Mouse (Mus musculus) mesoderm, embryonic 11.5 days (tissue): ENCODE measurements at regions not wholly inside any gene's neighbourhood (a gene's known extent, or its start where the extent isn't known, plus 50 kb on each side); places are given as distances from the start of the nearest gene placed in this dataset.

ENCODE experiments used
- DNase-seq: peaks from one replicate; pipeline ENCODE4 v3.0.0-alpha.2; 2012; ENCODE audit warnings: low read depth, low spot score

DNA sequence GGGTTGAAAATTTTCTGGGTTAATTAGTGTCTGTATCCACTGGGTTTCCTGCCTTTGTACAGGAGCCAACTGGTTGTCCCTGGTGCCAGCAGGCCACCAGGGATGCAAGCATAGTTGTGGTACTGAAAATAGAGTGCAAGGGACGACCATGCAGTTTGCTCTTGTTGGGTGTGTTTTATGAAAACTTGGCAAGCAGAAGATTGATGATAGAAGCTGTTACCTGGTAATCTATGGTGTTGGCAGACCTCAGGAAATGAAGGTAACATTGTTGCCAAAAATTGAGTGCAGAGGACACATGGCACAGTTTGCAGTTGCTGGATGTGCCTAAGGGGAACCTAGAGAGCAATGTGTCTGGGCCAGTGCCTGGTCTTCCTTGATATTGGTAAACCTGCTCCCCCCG, 818.7 kb downstream of the Tlr4 start:
- DNase-seq = no peak

GRCm38 (mm10) chr4:67662122-67662521, 834.7 kb downstream of the Tlr4 start:
- DNase-seq = no peak

DNA sequence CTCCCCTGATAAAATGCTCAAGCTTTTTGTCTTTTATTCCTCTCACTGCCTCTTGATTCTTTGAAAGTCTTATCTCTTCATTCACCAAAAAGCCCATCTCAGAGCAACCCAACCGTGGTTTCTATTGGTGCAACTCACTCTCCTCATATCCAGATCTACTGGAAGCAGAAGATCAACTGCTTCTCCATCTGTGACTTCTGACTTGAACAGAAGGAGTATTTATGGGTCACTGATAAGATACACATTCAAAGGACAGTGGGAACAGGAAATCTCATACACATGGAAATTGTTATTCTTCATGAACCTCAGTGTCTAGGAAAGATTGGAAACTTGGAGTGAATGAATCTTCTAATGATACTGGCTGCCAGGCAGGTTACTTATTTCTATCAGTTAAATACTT, 846.6 kb downstream of the Tlr4 start:
- DNase-seq = no peak

DNA sequence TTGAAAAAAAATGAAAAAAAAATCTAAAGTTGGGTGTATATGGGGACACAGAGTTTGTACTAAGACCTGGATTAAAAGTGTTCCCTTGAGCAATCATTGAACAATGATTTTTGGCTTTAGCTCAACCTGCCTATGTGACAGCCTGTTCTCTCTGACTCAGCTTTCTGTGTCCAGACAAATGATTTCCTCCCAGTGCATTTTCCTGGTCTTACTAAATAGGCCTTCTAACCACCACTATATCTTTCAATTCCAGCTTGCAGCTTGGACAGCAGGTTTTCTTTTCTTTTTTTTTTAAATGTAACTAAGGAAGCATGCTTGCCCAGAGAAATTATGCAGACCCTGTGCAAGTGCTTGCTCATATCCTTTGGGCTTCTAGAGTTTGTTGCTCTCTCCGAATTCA, 850.2 kb downstream of the Tlr4 start:
- no peak for DNase-seq

DNA sequence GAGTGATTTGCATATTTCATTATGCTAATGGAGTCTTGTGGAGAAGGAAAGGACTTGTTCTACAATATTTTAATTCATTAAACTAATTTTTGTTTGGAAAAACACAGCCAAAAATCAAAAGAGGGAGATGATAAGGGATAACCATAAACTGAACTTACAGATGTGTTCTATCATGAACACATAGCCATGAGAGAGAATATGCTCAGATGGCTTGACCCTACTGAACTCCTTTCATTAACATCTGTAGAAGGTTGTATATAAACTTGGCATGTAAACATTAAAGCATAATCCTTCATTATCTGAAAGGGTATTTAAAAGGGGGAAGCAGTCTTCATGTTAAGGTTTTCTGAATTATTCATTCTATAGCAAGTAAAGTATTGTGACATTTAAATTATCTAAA, 871.1 kb downstream of the Tlr4 start:
- no peak for DNase-seq
